Mouse (Mus musculus) spleen, adult 2 months (tissue): ENCODE data around the gene Chmp6. TPM values are rescaled to one million over a fixed set of nuclear protein-coding genes. Genes with fewer than 3 reads are reported as not detected.

ENCODE experiments used
- DNase-seq, 2 experiments: peaks; one replicate each; pipeline versions ENCODE4 v3.0.0 to v3.0.0-alpha.2; 2012 to 2021; ENCODE audit warnings: low spot score in 2 of 2, low read depth in 1 of 2
- H3K27ac ChIP-seq: fragments of 200-500 bp; 2 replicates; pipeline ENCODE4 v1.5.1; 2012; ENCODE audit warnings: low read length, inconsistent platforms; ENCODE audit not compliant: insufficient read depth
- H3K27me3 ChIP-seq: fragments of 200-500 bp; 2 replicates; pipeline ENCODE4 v1.6.1; 2012; ENCODE audit warnings: mild to moderate bottlenecking, moderate library complexity, low read length, inconsistent platforms; ENCODE audit not compliant: control insufficient read depth, insufficient read depth
- H3K36me3 ChIP-seq: fragments of 200-500 bp; 2 replicates; pipeline ENCODE4 v1.6.1; 2012; ENCODE audit warnings: mild to moderate bottlenecking, low read length, inconsistent platforms; ENCODE audit not compliant: control insufficient read depth, insufficient read depth
- H3K4me1 ChIP-seq: fragments of 200-500 bp; 2 replicates; pipeline ENCODE4 v1.6.1; 2011; ENCODE audit warnings: inconsistent platforms; ENCODE audit not compliant: control insufficient read depth, insufficient read depth, insufficient read length
- H3K4me3 ChIP-seq: fragments of 200-500 bp; 2 replicates; pipeline ENCODE4 v1.5.1; 2011; ENCODE audit warnings: mild to moderate bottlenecking, inconsistent platforms; ENCODE audit not compliant: insufficient read depth, insufficient read length; ENCODE audit errors: extremely low read depth
- CTCF ChIP-seq: fragments of 200-500 bp; IDR thresholded peaks from 2 replicates; pipeline ENCODE4 v1.5.1; 2011; ENCODE audit warnings: mild to moderate bottlenecking, inconsistent platforms; ENCODE audit not compliant: insufficient read depth, insufficient read length, insufficient replicate concordance; ENCODE audit errors: extremely low read depth
- POLR2A ChIP-seq: fragments of 200-500 bp; IDR thresholded peaks from 2 replicates; pipeline ENCODE4 v1.6.1; 2011; ENCODE audit warnings: low read depth, low read length, inconsistent platforms
- WGBS: fragments of 180-500 bp; shearing (Covaris S2); methylation state at CpG from one replicate; pipeline ENCODE4 v1.1.7; 2018; 5-methylcytosine and 5-hydroxymethylcytosine counted together
- polyA plus RNA-seq: library from polyadenylated mRNA; depleted of rRNA; stranded (reverse); fragments of >200 nt; gene quantifications from 2 replicates; pipeline ENCODE4 v1.2.3, GENCODE M21; 2012; rRNA removed

Chmp6 gene
- polyA plus RNA-seq, 1 experiment, result 31.2 TPM

DNA sequence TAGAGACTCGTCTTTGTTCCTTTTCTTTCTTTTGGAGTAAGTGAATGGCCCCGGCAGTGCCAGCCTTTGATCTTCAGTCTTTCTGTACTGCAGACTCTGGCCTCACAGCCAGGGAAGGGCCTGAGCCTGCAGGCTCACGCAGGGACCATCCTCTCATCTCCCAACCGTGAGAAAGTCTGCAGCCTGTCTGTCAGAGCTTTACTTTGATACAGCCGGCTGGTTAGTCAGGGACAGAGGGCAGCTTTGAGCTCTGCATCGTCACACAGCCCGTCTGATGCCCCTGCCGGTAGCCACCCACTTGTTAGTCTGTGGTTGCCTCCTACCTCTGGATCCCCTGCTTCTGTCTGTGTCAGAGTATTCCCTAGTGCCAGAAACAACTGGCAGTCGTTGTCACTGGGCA, 51.8 kb downstream of the Chmp6 start:
- no peaks in the 10 kb centered on the region; the same call in 1 of the 2 replicates for H3K36me3 ChIP-seq
- no peak overlapping the region for H3K4me3 ChIP-seq
- H3K27me3 ChIP-seq, result no peaks in the 10 kb centered on the region
- DNase-seq, result no peak
- TF ChIP-seq CTCF (no peak), POLR2A (no peak)
- H3K27ac ChIP-seq, result no peak overlapping the region
- no peaks in the 10 kb centered on the region for H3K4me1 ChIP-seq
- 87% methylated on average over 9 of the region's 9 CpGs for WGBS

DNA sequence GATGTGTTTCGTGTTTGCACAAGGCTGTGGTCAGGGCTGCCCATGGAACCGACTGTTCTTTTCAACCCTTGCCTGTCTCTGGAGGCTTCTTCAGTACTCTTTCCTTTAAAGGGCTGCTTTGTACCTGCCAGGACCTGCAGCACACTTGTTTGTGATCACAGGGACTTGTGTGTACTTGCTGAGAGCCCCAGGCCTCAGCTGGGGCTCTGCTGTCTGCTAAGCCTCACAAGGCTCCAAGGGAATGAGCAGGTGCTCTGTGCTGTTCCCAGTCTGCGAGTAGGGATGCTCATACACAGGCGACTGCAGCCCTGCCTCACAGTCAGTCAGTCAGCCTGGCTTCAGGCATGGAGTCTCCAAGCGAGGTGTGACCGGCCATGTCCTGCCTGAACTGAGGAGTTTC, 53.1 kb downstream of the Chmp6 start:
- WGBS, result 93% methylated on average over 6 of the region's 6 CpGs
- TF ChIP-seq POLR2A (no peak), CTCF (no peak)
- Histone ChIP-seq H3K36me3 (no peaks in the 10 kb centered on the region), H3K27me3 (no peaks in the 10 kb centered on the region), H3K4me3 (no peak overlapping the region), H3K4me1 (no peaks in the 10 kb centered on the region), H3K27ac (no peak overlapping the region)
- no peak for DNase-seq

DNA sequence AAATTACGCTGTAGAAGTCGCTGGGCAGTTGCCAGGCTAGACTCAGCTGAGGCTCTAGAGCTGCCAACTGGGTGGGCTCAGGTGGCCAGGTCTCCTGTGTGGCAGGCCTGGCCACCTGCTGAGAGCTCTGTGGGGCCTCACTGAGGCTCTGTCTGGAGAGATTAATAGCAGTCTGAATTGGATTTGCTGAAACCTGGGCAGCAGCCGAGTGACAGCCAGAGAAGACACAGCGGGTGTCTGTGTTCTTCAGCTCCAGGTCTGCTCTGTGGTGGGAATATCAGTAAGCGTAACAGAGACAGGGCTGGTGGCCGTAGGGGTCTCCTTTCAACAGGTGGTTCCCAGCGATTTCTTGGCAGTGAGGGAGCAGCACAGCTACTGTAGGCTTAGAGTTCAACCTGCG, 54.2 kb downstream of the Chmp6 start:
- TF ChIP-seq POLR2A (no peak), CTCF (no peak)
- Histone ChIP-seq H3K27ac (no peak overlapping the region), H3K4me3 (no peak overlapping the region), H3K4me1 (no peaks in the 10 kb centered on the region), H3K27me3 (no peaks in the 10 kb centered on the region), H3K36me3 (no peaks in the 10 kb centered on the region)
- DNase-seq, result no peak
- 93% methylated on average over 8 of the region's 8 CpGs for WGBS

DNA sequence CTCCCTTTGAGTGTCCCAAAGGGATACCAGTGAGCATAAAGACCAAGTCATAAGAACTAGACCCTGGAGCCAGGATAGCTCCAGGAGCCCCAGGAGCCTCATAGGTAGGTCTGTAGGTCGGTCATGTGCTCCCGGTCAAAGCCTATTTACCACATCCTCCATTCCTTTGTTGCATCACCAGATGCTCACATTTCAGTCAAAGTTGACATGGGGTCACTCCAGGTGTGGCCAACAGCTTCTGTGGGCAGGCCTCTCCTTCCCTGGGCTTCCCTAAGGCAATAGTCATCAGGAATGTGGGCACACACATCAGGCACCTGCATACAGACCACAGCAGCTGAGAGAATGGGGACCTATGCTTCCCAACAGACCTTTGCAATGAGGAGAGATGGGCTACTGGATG, 54.7 kb downstream of the Chmp6 start:
- no peak for TF ChIP-seq CTCF
- no peak for TF ChIP-seq POLR2A
- WGBS, result 86% methylated on average over 2 of the region's 2 CpGs
- Histone ChIP-seq H3K4me1 (no peaks in the 10 kb centered on the region), H3K36me3 (no peaks in the 10 kb centered on the region), H3K27ac (no peak overlapping the region), H3K4me3 (no peak overlapping the region), H3K27me3 (no peaks in the 10 kb centered on the region)
- no peak for DNase-seq

Other genes starting within 250 kb of the Chmp6 start
- gene Baiap2, start 29.3 kb downstream of the Chmp6 start, polyA plus RNA-seq, result 17.3 and 22.9 TPM in 2 replicates
- gene Aatk, start 133.7 kb downstream of the Chmp6 start, polyA plus RNA-seq, result 7.4 and 9.1 TPM in 2 replicates
- gene Cep131, start 173.4 kb downstream of the Chmp6 start, polyA plus RNA-seq, result 4.5 and 7.5 TPM in 2 replicates
- gene Tepsin, start 185.3 kb downstream of the Chmp6 start, polyA plus RNA-seq, result 34.3 and 44.0 TPM in 2 replicates
- gene Ndufaf8, start 185.5 kb downstream of the Chmp6 start, polyA plus RNA-seq, result 31.0 and 33.8 TPM in 2 replicates
- 81.9 and 94.2 TPM in 2 replicates for gene Slc38a10, start 237.9 kb downstream of the Chmp6 start, polyA plus RNA-seq